Mouse (Mus musculus) bone marrow, adult 2 months (tissue): ENCODE results near the gene Cmtm1. TPM values are rescaled to one million over a fixed set of nuclear protein-coding genes. Genes with fewer than 3 reads are reported as not detected.
"Not testable (repeated sequence)": the region's sequence is repeated elsewhere in the genome, so short reads cannot be mapped to it uniquely, and the experiment has no call there.

Experiments
- H3K27ac ChIP-seq: fragments of 200-500 bp; 2 replicates; pipeline ENCODE4 v1.5.1; 2012; ENCODE audit warnings: low read depth, mild to moderate bottlenecking, control low read depth, inconsistent platforms, low read length; ENCODE audit not compliant: control insufficient read depth, poor library complexity, insufficient read depth
- H3K4me1 ChIP-seq: fragments of 200-500 bp; 2 replicates; pipeline ENCODE4 v1.6.1; 2011; ENCODE audit warnings: low read length; ENCODE audit not compliant: control insufficient read depth, insufficient read depth
- H3K4me3 ChIP-seq: fragments of 200-500 bp; replicated peaks from 2 replicates; pipeline ENCODE3; 2011; ENCODE audit warnings: mild to moderate bottlenecking, low read depth, low read length, control low read depth; ENCODE audit not compliant: control insufficient read depth
- CTCF ChIP-seq: fragments of 200-500 bp; IDR thresholded peaks from 2 replicates; pipeline ENCODE4 v1.5.1; 2011; ENCODE audit warnings: low read length, control low read depth; ENCODE audit not compliant: control insufficient read depth, insufficient read depth
- POLR2A ChIP-seq: fragments of 200-500 bp; IDR thresholded peaks from 2 replicates; pipeline ENCODE4 v1.6.1; 2011; ENCODE audit warnings: low read depth, mild to moderate bottlenecking, control low read depth, low read length, borderline replicate concordance; ENCODE audit not compliant: control insufficient read depth
- WGBS: fragments of 180-500 bp; shearing (Covaris S2); methylation state at CpG from one replicate; pipeline ENCODE4 v1.1.7; 2018; 5-methylcytosine and 5-hydroxymethylcytosine counted together
- polyA plus RNA-seq: library from polyadenylated mRNA; stranded (reverse); fragments of >200 nt; gene quantifications from 2 replicates; pipeline ENCODE4 v1.2.4, GENCODE M21; 2011; ENCODE audit warnings: low replicate concordance; ENCODE audit not compliant: missing spikeins, insufficient read depth, insufficient read length

The Cmtm1 gene
- polyA plus RNA-seq, 1 experiment = 2.2 TPM

- no peak overlapping the region for H3K4me3 ChIP-seq
- peaks cover 1% of the 10 kb centered on the region; the same call in 1 of the 2 replicates for H3K4me1 ChIP-seq
- 84% methylated on average over 1 of the region's 1 CpGs for WGBS
- TF ChIP-seq POLR2A (no peak), CTCF (no peak)
- H3K27ac ChIP-seq = no peak overlapping the region
These were observed 24.3 kb upstream of the Cmtm1 start for GRCm38 (mm10) chr8:104334196-104334595.

DNA sequence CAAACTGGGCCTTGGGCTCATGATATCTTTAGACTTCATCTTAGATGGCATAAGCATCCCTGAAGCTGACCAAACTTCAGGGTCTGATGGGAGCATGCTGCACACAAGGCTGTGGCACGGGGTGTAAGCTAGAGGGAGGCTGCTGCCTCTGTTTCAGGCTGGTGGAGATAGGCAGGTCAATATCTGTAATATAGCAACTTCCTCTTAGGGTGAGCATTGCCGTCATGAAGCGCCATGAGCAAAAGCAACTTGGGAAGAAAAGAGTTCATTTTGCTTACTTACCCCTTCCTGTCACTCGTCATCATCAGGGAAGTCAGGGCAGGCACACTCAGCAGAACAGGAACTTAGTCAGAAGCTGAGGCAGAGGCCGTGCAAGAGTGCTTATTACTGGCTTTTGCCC is 23.8 kb upstream of the Cmtm1 start:
- TF ChIP-seq POLR2A = no peak
- no peak for TF ChIP-seq CTCF
- Histone ChIP-seq H3K4me1 (peaks cover 1% of the 10 kb centered on the region; the same call in 1 of the 2 replicates), H3K4me3 (no peak overlapping the region), H3K27ac (no peak overlapping the region)
- WGBS = 9% methylated on average over 5 of the region's 5 CpGs

GRCm38 (mm10) chr8:104332665-104333631 is 23.0 kb upstream of the Cmtm1 start:
- Histone ChIP-seq H3K27ac (no peak overlapping the region), H3K4me1 (peaks cover 1% of the 10 kb centered on the region; the same call in 1 of the 2 replicates), H3K4me3 (no peak overlapping the region)
- 49% methylated on average over 5 of the region's 5 CpGs for WGBS
- TF ChIP-seq CTCF (no peak), POLR2A (no peak)

DNA sequence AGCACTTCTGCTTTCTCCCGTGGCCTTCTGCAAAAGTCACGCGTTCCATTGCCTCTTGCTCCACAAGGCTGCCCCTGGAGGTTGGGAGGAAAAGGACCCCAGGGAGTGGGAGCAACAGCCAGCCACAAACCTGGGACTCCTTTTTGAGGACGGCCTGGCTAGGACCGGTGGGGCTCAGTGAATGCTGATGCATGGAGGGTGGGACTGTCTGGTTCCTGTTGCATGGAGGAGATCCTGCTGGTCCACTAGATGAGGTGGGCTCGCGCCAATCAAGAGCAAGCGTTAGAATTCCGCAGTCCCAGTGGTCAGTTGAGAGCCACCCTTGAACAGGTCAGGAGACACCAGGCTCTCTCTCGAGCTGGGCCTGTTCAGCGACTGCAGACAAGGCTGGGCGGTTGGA is 12.0 kb upstream of the Cmtm1 start, which contains the start of gene Cmtm2b:
Cmtm2b (plus strand) TSS at position 301 of the 400 bp plus-strand sequence.
- not testable (repeated sequence) for H3K4me1 ChIP-seq, H3K4me3 ChIP-seq, H3K27ac ChIP-seq
- 82% methylated on average over 12 of the region's 12 CpGs for WGBS

DNA sequence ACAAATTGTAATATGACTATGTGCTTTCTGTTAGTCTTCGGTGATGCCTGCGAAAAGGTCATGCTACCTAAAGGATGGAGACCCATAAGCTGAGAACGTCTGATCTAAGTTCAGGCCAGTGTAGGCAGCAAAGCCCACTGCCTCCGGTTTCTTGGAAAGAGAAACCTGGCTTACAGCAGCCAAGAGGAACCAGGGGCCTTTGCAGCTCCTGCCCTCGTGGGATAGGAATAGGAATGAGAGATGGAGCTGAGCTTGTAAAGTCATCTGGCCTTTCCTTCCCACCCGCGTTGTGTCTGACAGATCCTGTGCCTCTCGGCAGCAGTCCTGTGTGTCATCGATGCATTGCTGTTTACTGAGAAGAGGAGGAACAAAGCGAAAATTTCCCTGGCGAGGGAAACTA is 11.3 kb upstream of the Cmtm1 start, which contains the start of gene Gm11020:
Gm11020 (plus strand) TSS at position 301 of the 400 bp plus-strand sequence.
- not testable (repeated sequence) for H3K4me1 ChIP-seq, H3K4me3 ChIP-seq, H3K27ac ChIP-seq
- 82% methylated on average over 11 of the region's 11 CpGs for WGBS

GRCm38 (mm10) chr8:104313311-104313710 is 3.4 kb upstream of the Cmtm1 start:
- TF ChIP-seq CTCF (no peak), POLR2A (no peak)
- Histone ChIP-seq H3K4me3 (no peak overlapping the region), H3K4me1 (no peaks in the 10 kb centered on the region), H3K27ac (no peak overlapping the region)
- WGBS = 62% methylated on average over 4 of the region's 4 CpGs

DNA sequence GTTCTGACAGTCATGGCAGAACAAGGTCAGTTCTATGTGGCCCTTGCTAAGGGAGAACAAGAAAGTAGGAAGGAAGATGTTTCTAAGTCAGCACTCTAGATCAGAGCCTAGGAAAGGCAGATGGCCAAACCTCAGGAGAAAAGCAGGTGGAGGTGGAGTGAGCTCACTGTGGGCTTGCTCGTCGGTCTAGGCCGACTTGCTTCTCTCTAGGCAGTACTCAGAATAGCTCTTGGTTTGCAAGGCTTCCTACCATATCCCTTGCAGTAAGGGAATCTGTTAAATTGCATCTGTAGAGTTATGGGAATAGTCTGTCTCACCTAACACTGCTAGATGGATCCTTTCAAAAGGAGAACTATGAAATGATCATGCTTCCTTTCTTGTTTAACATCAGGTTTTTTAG is 2.1 kb upstream of the Cmtm1 start:
- not testable (repeated sequence) for H3K4me1 ChIP-seq, H3K27ac ChIP-seq, H3K4me3 ChIP-seq
- WGBS = 63% methylated on average over 3 of the region's 3 CpGs

GRCm38 (mm10) chr8:104308341-104308740 is 1.6 kb downstream of the Cmtm1 start:
- H3K4me1 ChIP-seq, H3K27ac ChIP-seq, H3K4me3 ChIP-seq: not testable (repeated sequence)
- WGBS = 45% methylated on average over 6 of the region's 6 CpGs

DNA sequence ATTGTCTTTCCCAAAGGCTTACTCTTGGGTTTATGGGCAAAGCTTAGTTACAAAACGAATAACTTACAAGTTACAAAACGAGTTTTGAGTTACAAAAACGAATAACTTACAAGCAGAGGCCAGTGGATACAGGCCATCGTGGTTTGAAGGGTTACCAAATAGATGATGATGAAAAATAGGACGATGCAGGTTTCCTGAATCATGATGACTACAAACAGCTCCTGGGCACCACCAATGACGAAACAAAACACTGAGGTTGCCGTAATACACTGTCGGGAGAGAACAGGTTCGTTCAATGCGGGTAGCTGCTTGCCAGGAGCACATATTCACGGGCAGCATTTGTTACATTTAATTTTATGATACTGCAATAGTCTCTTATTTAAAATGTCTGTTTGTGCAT is 5.0 kb downstream of the Cmtm1 start:
- 47% methylated on average over 11 of the region's 11 CpGs for WGBS
- H3K27ac ChIP-seq = no peak overlapping the region
- H3K4me3 ChIP-seq = no peak overlapping the region
- TF ChIP-seq POLR2A = no peak
- H3K4me1 ChIP-seq = no peaks in the 10 kb centered on the region; the same call in 1 of the 2 replicates

GRCm38 (mm10) chr8:104302536-104302935 is 7.4 kb downstream of the Cmtm1 start:
- H3K27ac ChIP-seq, H3K4me1 ChIP-seq, H3K4me3 ChIP-seq: not testable (repeated sequence)
- WGBS = 77% methylated on average over 4 of the region's 4 CpGs

DNA sequence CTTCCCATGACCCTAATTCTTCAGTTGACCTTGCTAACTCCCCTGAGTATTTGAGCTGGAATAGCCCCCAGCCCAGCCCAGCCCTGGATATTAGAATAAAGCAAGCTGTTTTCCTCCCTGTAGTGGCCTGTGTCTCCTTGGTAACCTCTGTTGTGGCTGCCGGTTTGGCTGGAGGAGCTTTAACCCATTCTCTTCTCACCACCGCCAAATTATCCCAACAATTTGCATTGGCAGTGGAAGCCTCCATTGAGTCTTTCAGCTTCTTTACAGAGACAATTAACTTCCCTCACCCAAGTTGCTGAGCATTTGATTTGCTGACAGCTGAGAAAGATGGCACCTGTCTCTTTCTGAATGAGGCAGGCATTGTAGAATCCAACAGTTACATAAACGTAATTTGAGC is 8.4 kb downstream of the Cmtm1 start:
- H3K4me1 ChIP-seq, H3K4me3 ChIP-seq, H3K27ac ChIP-seq: not testable (repeated sequence)
- WGBS = 50% methylated on average over 3 of the region's 3 CpGs
